Mouse (Mus musculus) spleen, embryonic (tissue): Measurements from ENCODE around the gene Fstl1.

Experiments
- CTCF ChIA-PET: fragments of 350-600 bp; sonication (Branson Sonifier 250); formaldehyde crosslinking; loops from one replicate; lab custom pipeline; 2022; lab: Charles Lee

The Fstl1 gene

DNA sequence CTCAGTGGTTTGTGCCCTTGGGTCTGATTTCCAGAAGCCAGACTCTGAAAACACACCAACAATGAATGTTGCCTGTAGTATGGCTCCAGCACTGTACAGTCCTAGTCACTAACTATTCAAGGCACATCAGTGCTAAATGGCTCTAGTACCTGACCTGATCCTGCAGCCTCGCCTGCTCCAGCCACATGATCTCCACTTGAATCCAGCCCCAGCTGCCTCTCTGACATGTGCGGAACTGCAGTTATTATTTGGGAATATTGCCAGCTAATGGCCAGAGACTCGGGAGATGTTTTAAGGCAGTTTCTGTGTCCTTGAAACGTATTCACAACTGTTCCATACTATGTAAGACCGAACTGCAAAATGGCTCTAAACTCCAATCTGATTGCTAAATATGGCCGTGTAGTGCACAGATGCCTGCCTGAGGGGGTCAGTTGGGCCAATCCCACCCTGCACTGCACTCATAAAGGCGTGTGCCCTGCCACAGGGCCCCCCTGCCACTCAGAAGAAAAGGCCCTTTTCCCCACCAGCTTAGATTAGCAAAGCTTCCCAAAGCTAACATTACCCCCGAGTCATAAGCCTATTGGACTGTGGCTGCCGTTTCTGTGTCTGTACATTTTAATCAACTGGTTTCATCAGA is 11.0 kb downstream of the Fstl1 start:
- CTCF ChIA-PET: no interaction called here

DNA sequence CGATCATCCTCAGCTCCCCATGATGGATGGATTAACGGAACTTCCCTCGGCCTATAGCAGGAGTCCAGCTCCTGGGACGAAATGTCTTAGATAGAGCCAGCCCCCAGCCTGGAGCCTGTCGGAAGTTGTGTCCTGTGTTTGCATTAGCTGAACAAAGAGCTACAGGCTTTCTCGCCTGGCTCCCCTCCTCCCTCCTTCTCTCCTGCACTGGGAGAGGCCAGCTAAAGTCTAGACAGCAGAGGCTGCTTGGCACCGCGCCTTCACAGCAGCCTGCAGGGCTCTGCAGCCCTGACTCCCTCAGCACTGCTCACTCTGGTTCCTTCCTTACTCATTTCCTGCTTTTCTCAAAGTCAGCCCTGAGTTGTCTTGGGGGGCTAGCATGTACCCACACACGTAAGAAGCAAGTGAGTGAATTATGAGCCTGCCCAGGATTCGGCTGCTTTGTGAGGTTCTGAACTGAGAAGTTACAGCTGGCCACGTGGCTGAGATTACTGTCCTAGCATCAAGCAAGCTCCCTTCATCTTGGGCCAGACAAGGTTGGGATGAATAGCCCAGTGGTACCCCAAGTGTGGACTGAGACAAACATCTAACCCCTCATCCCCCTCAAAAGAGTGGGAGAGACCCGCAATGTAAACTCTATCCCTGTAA is 11.8 kb downstream of the Fstl1 start:
- CTCF ChIA-PET: no interaction called here

DNA sequence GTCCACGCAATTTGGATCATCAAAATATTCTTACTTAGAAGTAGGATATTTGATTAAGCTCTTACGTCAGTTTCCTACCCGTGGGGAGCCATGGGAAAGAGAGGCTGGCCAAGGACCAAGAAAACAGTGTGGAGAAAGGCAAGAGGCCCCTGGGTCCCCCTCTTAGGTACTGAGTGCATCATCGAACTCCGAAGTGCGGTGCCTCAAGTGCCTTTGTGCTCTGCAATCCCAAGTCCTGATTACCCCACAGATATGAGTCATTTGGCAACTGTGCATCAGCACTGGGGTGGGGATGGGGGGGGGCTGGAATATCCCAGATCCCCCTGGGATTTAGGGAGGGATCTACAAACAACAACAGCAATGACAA is 12.3 kb downstream of the Fstl1 start:
- CTCF ChIA-PET: no interaction called here

DNA sequence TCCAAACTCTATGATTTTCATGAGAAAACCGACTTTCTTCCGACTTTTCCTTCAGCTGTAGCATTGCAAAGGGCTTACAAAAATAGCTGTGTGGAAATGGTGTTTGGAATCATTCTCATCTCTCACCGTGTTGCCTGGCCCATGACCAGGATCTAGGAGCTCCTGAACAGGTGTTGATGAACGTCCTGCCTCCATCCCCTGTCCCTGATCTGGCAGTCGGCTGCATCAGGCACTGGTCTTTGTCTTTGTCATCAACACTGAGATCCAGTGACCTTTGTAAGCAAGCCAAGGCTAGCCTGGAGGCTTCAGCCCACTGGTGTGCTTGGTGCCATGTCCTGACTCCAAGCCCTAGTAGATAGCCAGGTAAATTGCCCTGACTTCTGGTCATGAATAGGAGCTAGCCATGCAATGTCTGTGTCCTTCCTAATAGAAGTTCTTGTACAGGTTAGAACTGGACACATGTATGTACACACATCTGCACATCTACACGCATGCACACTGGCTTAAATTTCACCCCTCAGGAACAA is 12.8 kb downstream of the Fstl1 start:
- CTCF ChIA-PET: no interaction called here

DNA sequence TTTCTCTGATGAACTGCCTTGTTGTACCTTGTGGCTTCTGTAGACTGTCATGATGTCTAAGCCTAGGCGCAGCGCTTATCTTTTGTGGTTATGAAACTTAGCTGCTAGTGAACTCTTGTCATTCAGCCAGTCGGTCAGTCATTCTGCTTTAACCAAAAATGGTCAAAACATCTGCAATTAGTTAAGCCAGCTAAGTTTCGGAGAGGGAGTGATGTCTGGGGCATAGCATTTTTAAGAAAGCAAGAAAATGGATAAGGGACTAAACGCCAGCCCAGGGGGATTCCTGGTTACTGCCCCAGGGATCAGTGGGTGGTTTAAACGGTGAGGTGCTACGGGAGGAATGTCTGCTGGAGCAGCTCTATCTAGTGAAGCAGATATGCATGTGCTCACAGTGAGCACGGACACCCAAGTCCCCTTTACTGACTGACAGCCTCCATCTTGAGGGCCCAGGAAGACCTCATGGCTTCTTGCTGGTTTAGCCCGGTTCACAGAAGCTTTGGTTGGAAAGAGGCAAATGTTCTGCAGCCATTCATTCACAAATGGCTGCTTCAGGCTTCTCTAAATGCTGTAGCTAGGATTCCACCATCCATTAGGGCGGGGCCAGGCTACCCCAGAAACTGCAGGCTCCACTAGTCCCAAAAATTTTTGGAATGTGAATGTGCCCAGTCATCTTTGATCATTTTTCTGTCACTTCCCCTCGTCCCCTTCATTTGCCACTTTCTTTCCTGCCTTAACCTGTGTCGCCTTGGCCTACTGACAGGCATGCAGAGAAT is 13.5 kb downstream of the Fstl1 start:
- CTCF ChIA-PET: no interaction called here

DNA sequence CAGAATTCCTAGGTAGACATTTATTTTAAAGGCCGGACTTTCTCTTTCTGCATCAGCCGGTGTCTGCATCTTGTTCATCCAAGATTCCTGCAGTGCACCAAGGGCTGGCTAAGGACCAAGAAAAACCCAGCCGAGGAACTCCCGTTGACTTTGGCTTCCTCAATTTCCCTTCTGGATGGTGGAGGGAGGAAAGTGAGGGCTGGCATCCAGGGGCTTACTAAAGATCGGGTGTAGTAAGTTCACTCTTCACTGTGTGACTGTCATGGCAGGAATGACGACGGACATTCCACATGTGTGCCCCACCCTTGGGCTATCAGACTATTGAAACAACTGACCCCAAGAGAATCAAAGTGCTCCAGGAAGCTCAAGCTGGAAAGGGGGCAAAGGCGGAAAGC is 14.1 kb downstream of the Fstl1 start:
- CTCF ChIA-PET: no interaction called here

DNA sequence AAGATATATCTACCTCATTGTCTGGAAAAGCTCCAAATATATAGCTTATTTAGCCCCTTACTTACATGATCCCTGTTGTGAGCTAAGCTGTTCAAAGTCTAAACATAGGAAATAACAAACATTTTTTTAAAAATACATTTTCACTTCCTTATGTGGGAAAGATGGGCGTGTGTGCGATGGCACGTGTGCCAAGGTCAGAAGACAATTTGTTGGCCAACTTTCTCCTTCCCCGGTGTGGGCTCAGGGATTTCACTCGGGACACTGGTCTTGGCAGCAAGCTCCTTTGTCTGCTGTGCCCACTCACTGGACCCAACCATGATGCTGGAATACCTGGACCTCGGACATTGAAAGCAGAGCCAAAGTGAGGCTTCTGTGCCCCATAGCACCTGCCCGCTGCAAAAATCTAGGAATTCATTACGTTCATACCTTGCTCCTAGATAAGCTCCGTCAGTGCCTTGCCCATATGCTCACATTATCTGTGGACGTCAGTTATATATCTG is 19.0 kb downstream of the Fstl1 start:
- CTCF ChIA-PET: no interaction called here

DNA sequence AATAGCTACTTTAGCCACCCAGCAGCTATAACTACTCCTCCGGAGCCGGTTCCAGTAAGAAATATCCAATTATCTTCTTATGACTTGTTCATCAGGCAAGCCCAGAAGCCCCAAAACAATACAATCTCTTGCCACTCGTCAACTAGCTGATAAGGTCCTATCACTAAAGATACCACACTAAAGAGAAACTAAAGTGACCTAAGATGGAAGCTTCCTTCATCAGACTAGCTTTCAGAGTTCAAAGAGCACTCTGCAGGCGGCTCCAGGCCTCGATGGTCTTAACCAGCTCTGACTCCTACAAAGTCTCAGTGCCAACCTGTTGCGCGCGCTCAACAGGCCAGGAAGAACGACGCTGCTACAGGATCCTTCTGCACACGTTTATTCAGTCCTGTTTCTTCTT is 19.6 kb downstream of the Fstl1 start:
- CTCF ChIA-PET: no interaction called here

DNA sequence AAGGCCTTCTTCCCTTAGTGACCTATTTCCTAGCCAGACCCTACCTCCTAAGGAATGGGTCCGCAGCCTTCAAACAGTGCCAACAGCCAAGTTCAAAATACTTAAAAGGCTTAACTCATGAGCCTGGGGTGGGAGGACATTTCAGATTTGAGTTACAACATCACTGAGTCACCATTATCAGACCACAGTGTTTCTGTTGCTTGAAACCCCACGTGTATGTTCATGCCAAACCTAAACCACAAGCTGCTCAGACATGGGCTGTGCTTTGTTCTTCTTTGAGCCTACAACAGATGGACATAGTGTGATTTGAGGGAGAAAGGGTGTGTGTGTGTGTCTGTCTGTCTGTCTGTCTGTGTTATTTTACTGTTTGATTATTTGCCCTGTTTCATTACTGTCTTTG is 24.4 kb downstream of the Fstl1 start:
- CTCF ChIA-PET: no interaction called here

DNA sequence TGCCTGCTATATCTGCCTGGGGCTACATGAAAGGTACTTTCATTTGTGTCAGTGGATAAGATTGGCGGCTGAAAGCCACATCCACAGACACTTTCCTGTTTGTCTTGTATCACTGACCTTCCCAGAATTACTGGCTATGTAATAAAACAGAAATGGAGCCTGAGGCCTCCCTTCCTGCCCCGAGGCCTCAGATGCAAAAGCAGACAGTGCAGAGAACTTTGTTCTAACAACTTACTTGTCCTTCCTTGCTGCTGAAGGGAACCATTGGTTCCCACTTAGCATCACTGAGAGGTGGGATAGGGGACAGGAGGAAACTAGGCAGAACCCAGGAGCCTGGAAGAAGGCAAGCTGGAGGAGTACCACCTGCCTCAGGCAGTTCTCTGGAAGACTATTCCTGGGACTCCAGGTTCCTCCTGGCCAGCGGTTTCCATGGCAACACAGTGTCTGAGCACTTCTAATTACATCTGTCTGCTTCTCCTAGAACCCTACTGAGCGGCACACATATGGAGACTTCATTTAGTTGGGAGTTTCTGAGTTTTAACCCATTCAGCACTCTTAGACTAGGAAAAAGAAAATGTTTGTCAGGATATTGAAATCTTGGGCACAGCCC is 26.1 kb downstream of the Fstl1 start:
- CTCF ChIA-PET: no interaction called here

DNA sequence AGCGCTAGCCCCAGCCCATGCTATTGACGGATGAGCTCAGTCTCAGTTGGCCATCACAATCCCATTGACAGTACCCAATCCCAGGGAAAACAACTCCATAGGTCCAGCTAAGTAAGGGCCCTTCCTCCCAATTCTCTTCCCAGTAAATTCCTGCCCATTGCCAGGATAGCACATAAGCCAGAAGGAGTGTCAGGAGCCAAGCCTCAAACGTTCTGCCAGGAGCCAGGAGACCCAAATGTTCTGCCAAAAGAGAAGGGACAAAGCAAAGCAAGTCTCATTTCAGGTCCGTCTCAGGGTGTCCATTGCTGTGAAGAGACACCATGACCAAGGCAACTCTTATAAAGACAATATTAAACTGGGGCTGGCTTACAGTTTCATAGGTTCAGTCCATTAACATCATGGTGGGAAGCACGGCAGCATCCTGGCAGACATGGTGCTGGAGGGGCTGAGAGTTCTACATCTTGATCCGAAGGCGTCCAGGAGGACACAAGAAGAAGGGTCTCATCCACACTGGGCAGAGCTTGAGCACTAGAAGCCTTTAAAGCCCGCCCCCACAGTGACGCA is 26.8 kb downstream of the Fstl1 start:
- CTCF ChIA-PET: no interaction called here

DNA sequence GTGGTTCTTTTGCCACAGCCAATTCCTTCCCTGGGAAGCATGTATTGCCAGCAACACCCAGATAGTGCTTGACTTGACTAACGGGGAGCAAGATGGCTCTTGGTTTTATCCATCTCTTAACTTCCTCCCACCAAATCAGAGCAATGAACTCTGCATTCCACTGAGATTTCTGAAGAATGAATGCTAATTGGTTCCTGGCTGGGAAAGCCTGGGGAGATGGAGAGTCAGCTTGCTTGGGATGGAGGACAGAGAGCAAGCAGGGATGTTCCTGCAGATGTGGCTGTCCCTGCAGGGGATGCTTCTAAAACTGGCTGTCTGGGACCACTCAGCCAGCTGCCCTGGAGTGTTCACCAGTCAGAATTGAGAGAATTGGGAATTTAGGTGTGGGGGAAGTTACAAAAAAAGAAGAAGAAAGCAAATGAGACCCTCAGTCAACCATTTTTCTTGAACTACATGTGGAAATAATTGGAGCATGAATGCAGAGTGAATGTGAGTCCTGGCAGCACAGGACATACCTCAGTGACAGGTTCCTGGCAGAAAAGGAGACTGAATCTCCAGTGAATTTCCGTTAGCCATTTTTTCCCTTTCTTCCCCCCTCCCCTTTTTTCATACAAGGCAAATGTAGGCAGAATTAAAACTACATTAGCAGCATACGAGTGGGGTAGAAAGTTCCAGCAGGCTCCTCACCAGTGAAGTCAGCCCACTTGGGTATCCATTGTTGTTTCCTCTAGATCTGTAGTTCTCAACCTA is 29.2 kb downstream of the Fstl1 start:
- CTCF ChIA-PET: no interaction called here

DNA sequence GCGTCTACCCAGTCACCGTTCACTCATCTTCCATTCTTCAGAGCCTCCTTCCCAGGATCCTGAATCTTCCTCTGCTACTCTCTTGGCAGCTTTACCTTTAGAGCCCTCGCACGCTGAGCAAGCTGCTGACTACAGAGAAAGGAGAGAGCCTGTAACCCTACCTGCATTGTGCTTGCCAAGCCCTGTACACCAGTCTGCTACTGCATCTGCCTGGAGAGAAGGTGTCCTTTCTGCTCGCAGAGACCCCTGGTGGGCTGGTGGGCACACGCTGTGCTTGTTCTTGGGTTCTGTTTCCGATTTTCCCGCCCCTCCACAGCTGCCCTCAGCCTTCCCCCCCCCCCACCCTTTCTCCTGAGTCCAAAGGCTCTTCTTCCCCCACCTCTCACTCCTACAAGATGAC is 30.6 kb downstream of the Fstl1 start:
- CTCF ChIA-PET: no interaction called here

DNA sequence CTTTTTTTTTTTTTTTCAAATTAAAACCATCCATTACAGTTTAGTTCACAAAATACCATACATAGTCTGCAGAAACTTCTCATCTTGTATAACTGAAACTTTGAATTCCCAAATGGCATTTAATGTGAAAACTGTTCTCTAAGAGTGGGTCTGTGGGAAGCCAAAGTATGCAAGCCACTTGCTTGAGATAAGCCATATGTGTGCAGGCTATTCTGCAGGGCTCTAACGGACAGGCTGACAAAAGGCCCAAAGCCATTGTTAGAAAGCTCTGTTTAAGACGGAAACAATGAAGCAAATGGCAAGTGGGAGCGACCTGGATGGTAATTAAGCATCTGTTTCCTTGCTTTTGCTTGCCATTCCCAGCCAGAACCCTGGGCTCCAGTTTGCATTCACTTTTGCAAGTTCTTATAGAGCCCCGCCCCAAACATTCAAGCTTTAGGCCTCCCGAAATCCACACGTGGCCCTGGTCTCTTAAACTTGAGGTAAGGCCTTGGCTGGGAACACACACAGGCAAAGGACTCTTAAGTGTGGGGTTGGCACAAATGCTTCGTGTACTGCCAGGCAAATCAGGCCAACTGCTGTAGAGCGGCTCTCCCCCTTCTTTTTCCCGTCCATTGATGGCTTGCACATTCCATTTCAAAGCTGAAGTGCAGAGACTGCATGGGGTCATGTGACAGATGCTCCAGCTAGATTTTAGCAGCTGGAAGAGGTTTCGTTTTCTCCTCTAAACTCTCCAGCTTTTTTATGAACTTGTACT is 32.4 kb downstream of the Fstl1 start:
- CTCF ChIA-PET: no interaction called here

DNA sequence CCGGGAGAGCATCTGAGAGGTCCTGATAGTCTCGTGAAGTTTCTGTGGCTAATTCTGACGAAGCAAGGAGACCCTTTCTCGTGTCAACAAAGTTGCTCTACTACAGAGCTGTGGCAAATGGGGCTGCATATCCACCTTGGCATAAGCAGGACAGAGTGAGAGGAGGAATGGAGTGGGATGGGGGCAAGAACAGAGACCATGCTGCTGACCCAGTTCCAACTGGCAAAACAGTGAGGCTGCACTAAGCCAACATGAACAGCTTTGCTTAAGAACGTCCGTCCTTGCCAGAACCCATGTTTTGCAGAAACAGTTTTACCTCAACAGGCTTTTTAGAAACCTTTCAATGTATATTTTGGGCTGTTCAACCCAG is 32.9 kb downstream of the Fstl1 start:
- CTCF ChIA-PET: interaction anchor here (0.7 kb wide), 1 partner anchor 403 kb away, joined by 5 read pairs; no protein-coding TSS in a partner anchor

DNA sequence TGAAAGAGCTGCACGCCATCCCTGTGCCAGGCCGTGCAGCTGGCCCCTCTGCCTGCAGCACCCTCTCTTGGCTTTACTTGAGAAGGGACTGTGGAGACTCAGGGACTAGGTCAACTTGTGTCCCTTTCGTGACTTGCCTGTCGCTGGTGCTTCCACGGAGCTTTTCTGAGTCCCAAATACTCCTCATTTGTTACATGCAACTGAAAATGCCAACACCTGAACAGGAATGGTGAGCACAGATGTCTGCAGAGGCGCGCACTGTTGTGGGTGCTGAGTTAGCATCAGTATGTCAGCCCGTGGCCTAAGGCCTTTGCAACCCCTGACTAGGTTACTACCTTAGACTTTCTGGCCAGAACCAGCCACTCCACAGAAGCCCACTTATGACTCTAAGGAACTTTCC is 35.2 kb downstream of the Fstl1 start:
- CTCF ChIA-PET: no interaction called here

DNA sequence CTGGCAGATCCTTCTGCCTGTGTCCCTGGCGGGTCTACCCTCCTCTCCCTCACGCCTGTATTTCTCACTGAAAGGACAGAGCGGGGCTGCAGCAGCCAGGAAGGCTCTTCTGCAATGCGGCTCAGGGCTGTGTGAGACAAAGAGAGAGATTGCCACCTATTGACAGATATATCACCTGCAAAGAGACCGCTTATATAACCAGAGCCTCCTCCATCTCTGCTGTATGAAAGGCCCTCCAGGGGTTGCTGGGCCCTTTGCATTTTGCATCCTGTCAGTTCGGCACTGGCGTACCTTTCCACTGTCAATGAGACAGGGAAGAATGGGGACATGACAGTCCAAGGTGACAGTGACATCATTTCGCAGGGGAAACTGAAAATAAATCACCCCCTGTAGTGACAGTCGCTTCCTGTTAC is 35.8 kb downstream of the Fstl1 start:
- CTCF ChIA-PET: no interaction called here

DNA sequence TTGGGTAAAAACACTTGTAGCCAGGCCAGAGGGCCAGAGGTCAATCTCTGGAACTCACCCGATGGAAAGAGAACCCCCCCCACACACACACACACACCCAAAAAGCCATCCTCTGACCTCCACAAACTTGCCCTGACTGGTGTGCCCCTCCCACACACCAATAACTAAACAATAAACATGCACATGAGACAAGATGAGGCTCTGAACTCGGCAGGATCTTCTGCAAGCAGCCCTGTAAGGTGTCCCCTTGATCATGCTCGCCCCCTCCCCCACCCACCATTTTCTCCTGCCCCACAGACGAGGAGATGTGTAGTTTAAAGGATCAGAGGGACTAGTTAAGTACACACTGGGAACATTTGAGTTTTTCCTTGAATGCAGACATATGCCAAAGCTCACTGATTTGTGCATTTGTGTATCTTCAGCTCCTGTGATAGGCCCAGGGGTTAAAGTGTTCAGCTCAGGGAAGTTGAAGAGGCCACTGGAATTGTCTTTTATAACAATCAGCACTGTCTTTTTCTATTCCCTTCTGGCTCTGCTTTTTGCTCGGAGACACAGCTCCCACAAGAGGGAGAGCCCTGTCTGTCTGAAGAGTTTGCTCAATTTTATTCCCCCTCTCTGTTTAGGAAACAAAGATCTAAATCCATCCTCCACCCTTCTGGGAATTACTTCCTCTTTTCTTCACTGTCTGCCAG is 37.2 kb downstream of the Fstl1 start:
- CTCF ChIA-PET: no interaction called here

DNA sequence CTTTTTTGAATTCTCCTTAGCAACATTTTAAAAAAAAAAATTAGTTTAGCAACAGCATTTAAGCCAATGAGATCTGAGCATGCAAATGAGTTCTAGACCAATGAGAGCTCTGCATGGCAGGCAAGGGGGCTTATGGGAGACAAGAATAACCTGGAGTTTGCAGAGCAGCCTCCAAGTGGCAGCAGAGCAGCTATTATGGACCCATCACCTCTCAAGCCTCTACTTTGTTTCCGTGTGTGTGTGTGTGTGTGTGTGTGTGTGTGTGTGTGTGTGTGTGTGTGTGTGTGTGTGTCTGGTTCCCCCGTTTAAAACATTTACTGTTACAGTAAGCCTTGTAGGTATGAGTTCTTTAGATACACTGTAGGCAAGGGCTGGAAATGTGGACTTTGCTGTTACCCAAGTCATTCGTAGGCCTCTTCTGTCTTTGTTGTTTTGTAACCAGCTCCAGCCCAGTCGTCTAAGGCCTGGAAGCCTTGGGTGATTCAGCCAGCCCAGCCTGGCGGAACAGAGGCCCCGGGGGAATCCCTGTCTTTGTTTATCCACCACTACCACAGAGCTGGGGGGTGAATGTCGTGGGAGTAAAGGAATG is 37.8 kb downstream of the Fstl1 start:
- CTCF ChIA-PET: interaction anchor here (0.6 to 0.7 kb wide), 2 partner anchors 132 to 384 kb away, joined by 3 to 12 read pairs; no protein-coding TSS in a partner anchor
